Mouse (Mus musculus) heart, embryonic 11.5 days (tissue): ENCODE data around the gene Pgghg. TPM values are rescaled to one million over a fixed set of nuclear protein-coding genes. Genes with fewer than 3 reads are reported as not detected.
"Not testable (repeated sequence)": the region's sequence is repeated elsewhere in the genome, so short reads cannot be mapped to it uniquely, and the experiment has no call there.

ENCODE experiments used
- ATAC-seq: fragments of 200-750 bp; cut with Nextera tagmentation; replicated peaks from 2 replicates; pipeline ENCODE4 v1.8.0; 2017; ENCODE audit warnings: moderate library complexity; ENCODE audit not compliant: insufficient number of reproducible peaks, low FRiP score, low TSS enrichment
- H3K27ac ChIP-seq: fragments of 300-500 bp; sonication (generic); 2 replicates; pipeline ENCODE4 v1.5.1; 2014; ENCODE audit warnings: mild to moderate bottlenecking, low read depth, low read length
- H3K27me3 ChIP-seq: fragments of 300-500 bp; sonication (generic); 2 replicates; pipeline ENCODE4 v1.6.1; 2014; ENCODE audit warnings: mild to moderate bottlenecking, low read length, mixed read lengths; ENCODE audit not compliant: control insufficient read depth, insufficient read depth
- H3K36me3 ChIP-seq: fragments of 300-500 bp; sonication (generic); 2 replicates; pipeline ENCODE4 v1.6.1; 2014; ENCODE audit warnings: mild to moderate bottlenecking, low read length, moderate library complexity, mixed read lengths; ENCODE audit not compliant: control insufficient read depth, insufficient read depth
- H3K4me1 ChIP-seq: fragments of 300-500 bp; sonication (generic); 2 replicates; pipeline ENCODE4 v1.6.1; 2014; ENCODE audit warnings: low read length; ENCODE audit not compliant: control insufficient read depth, insufficient read depth
- H3K4me2 ChIP-seq: fragments of 300-500 bp; sonication (generic); 2 replicates; pipeline ENCODE4 v1.6.1; 2014; ENCODE audit warnings: mild to moderate bottlenecking, moderate library complexity
- H3K4me3 ChIP-seq: fragments of 300-500 bp; sonication (generic); 2 replicates; pipeline ENCODE4 v1.5.1; 2014; ENCODE audit warnings: low read depth, low read length
- H3K9ac ChIP-seq: fragments of 300-500 bp; sonication (generic); 2 replicates; pipeline ENCODE4 v1.6.1; 2014; ENCODE audit warnings: mild to moderate bottlenecking, low read depth, low read length, moderate library complexity
- H3K9me3 ChIP-seq: fragments of 300-500 bp; sonication (generic); replicated peaks from 2 replicates; pipeline ENCODE4 v1.6.1; 2016; ENCODE audit warnings: low read length; ENCODE audit not compliant: control insufficient read depth
- WGBS: fragments of 180-500 bp; shearing (Covaris S2); extraction: QIAGEN DNeasy Blood & Tissue Kit; methylation state at CpG from one replicate; pipeline ENCODE4 v1.1.7; 2014; ENCODE audit not compliant: insufficient replicate concordance; 5-methylcytosine and 5-hydroxymethylcytosine counted together
- polyA plus RNA-seq: library from polyadenylated mRNA; unstranded; fragments of >200 nt; fragmentation: Nextera tagmentation; extraction: Ambion mirVana; gene quantifications from 2 replicates; pipeline ENCODE4 v1.2.1, GENCODE M21; 2014

The Pgghg gene
- polyA plus RNA-seq, 1 experiment from 2014 or later = 11.1 TPM

- H3K9me3 ChIP-seq = no peaks in the 10 kb centered on the region
- no peaks in the 10 kb centered on the region for H3K36me3 ChIP-seq
- peaks cover 11% of the 10 kb centered on the region for H3K4me1 ChIP-seq
- ATAC-seq = no peak
- H3K27me3 ChIP-seq = peaks cover 23% of the 10 kb centered on the region
- WGBS = 6% methylated on average over 14 of the region's 14 CpGs
- no peak overlapping the region for H3K9ac ChIP-seq
- H3K4me2 ChIP-seq = no peak overlapping the region
- no peak overlapping the region for H3K4me3 ChIP-seq
- H3K27ac ChIP-seq = no peak overlapping the region
These were observed 26.8 kb downstream of the Pgghg start for GRCm38 (mm10) chr7:140967862-140968591.

GRCm38 (mm10) chr7:140968710-140969109 lies 27.5 kb downstream of the Pgghg start:
- not testable (repeated sequence) for ATAC-seq, H3K4me3 ChIP-seq
- WGBS = 14% methylated on average over 3 of the region's 3 CpGs

GRCm38 (mm10) chr7:140970931-140971330 lies 29.7 kb downstream of the Pgghg start:
- Histone ChIP-seq H3K9ac (no peak overlapping the region), H3K27me3 (peaks cover 36% of the 10 kb centered on the region), H3K27ac (no peak overlapping the region), H3K9me3 (no peaks in the 10 kb centered on the region), H3K4me3 (no peak overlapping the region), H3K36me3 (no peaks in the 10 kb centered on the region), H3K4me2 (no peak overlapping the region), H3K4me1 (peaks cover 11% of the 10 kb centered on the region)
- ATAC-seq = peak; percentile 31; the same call in 1 of the 2 replicates
- 12% methylated on average over 7 of the region's 7 CpGs for WGBS

More at GRCm38 (mm10) chr7:140968710-140969109, 27.5 kb downstream of the Pgghg start:
- Histone ChIP-seq H3K27me3 (peaks cover 28% of the 10 kb centered on the region), H3K4me1 (peaks cover 11% of the 10 kb centered on the region)
- H3K36me3 ChIP-seq, H3K4me2 ChIP-seq, H3K27ac ChIP-seq, H3K9me3 ChIP-seq, H3K9ac ChIP-seq: not testable (repeated sequence)

DNA sequence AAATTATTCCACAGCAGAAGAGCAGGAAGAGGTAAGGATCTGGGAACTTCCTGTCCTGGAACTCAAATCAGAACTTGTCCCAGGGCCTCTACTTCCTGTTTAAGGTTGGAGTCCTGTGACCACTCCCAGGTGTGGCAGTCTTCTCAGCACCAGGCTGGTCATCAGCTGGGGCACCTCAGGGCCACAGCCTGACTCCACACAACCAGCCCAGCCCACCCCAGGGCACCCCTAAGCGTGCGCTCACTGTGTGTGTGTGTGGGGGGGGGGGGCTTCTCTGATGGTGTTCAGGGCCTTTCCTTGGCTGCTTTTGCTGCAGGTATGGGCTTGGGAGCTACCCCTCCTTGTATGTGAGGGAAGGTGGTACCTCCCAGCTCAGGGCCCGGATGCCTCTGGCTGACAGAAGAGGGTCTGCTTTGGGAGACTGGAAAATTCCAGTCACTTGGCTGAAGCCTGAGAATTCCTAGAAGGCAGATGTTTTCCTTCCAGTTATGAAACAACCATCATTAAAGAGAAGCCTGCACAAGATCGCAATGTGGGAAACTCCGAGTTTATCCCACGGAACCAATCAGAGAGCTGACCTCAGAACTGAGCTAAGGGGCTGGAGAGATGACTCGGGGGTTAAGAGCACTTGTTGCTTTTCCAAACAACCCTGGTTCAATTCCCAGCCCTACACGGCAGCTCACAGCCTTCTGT lies 30.4 kb downstream of the Pgghg start:
- WGBS = 63% methylated on average over 8 of the region's 8 CpGs
- Histone ChIP-seq H3K9ac (no peak overlapping the region), H3K27ac (peak overlapping the region; percentile 50; the same call in 1 of the 2 replicates), H3K4me3 (no peak overlapping the region), H3K36me3 (no peaks in the 10 kb centered on the region), H3K27me3 (peaks cover 36% of the 10 kb centered on the region), H3K4me2 (no peak overlapping the region), H3K4me1 (peaks cover 11% of the 10 kb centered on the region), H3K9me3 (no peaks in the 10 kb centered on the region)
- ATAC-seq = 0 out of 2 replicates have a peak, but pooled peaks have one; percentile 20

DNA sequence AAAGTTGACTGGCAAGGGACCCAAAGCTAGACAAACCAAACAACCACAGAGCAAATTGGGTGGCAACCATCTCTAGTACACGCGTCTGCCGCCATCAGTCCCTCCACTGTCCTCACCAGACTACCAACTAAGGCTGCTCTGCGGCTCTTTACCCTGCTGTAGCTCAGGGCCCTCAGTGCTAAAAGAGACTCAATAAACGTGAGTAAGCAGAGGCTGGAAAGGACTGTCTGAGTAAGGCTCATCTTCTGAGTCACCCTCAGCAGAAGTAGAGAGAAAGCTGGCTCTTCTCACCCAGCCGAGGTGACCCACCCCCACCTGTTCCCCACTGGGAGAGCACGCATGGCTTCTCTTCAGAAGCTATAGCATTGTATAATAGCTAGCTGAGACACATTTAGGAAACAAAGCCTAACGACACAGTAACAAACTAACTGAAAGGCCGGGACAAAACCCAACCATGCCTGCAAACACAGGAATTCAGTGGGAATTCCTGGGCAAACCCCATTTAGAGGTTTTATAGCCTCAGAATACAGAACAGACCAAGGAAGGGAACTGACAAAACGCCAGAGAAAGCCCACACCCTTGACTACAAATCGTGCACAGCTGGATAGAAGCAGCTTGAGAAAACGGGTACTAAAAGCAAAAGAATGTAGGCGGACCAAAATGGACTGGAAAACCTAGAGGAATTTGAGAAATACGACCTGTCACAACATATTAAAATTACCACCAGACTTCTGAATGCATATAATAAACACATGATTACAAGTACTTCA lies 32.4 kb downstream of the Pgghg start:
- no peak overlapping the region for H3K4me3 ChIP-seq
- H3K9me3 ChIP-seq = no peaks in the 10 kb centered on the region
- H3K27ac ChIP-seq = no peak overlapping the region
- 45% methylated on average over 14 of the region's 14 CpGs for WGBS
- ATAC-seq = no peak
- H3K27me3 ChIP-seq = peaks cover 28% of the 10 kb centered on the region
- no peak overlapping the region for H3K9ac ChIP-seq
- no peak overlapping the region for H3K4me2 ChIP-seq
- H3K36me3 ChIP-seq = no peaks in the 10 kb centered on the region
- H3K4me1 ChIP-seq = peaks cover 11% of the 10 kb centered on the region

GRCm38 (mm10) chr7:140974940-140975339 lies 33.7 kb downstream of the Pgghg start:
- no peaks in the 10 kb centered on the region for H3K9me3 ChIP-seq
- peaks cover 8% of the 10 kb centered on the region for H3K4me1 ChIP-seq
- H3K4me3 ChIP-seq = no peak overlapping the region
- no peak overlapping the region for H3K27ac ChIP-seq
- no peaks in the 10 kb centered on the region for H3K36me3 ChIP-seq
- ATAC-seq = no peak
- WGBS = 15% methylated on average over 9 of the region's 9 CpGs
- peak overlapping the region; percentile 37; the same call in 1 of the 2 replicates for H3K4me2 ChIP-seq
- no peak overlapping the region for H3K9ac ChIP-seq
- H3K27me3 ChIP-seq = peaks cover 19% of the 10 kb centered on the region

GRCm38 (mm10) chr7:140975465-140975864 lies 34.3 kb downstream of the Pgghg start:
- Histone ChIP-seq H3K27me3 (peaks cover 16% of the 10 kb centered on the region), H3K27ac (no peak overlapping the region), H3K4me1 (peaks cover 8% of the 10 kb centered on the region), H3K36me3 (no peaks in the 10 kb centered on the region), H3K4me3 (no peak overlapping the region), H3K9ac (no peak overlapping the region), H3K9me3 (no peaks in the 10 kb centered on the region), H3K4me2 (no peak overlapping the region)
- 30% methylated on average over 3 of the region's 3 CpGs for WGBS
- ATAC-seq = no peak

DNA sequence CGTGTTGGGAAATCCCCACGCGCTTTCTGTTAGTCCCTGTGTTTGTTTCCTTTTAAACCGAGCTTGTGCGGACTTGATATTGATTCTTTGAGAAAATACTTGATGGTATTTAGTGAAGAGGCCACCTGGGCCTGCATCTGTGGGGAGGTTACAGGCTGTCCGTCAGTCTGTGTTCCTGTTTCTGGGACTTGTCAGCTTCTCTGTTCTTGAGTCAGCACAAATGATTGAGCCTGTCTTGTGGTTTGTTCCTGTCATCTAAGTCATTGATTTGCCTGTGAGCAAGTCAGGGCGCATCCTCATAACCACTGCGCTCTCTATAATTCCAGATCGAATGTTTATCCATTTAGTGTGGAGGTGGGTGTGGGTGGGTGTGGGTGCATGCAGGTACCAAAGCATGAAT lies 35.5 kb downstream of the Pgghg start:
- peaks cover 15% of the 10 kb centered on the region for H3K27me3 ChIP-seq
- not testable (repeated sequence) for H3K9me3 ChIP-seq, H3K27ac ChIP-seq, H3K36me3 ChIP-seq, H3K9ac ChIP-seq, H3K4me2 ChIP-seq, H3K4me1 ChIP-seq, H3K4me3 ChIP-seq, ATAC-seq
- WGBS = 85% methylated on average over 9 of the region's 9 CpGs
